10 mouse cellular contexts compared by ENCODE assay signal in the genomic region with DNA sequence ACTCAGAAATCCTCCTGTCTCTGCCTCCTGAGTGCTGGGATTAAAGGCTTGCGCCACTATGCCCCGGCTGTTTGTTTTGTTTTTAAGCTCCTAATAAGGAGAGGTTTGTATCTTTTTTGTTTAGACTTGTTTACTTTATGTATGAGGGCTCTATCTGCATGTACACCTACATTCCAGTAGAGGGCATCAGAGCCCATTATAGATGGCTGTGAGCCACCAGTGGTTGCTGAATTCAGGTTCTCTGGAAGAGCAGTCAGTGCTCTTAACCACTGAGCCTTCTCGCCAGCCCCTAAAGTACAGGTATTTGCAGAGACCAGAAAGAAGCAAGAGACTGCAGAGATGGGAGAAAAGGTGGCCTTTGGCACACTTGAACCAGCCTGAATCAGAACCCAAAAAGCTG. TPM values are rescaled to one million over a fixed set of nuclear protein-coding genes. Genes with fewer than 3 reads are reported as not detected.
A peak's percentile ranks its signal among the peaks of the same experiment; 100 is the strongest.
DNase-seq lines count a peak whose midpoint lies in the region; ATAC-seq and TF ChIP-seq lines count a peak whose summit lies in the region.
"Had no signal": no experiment of that assay in that cellular context is flagged by ENCODE, and none has a peak within 500 bp of the region (broad histone marks: within the 10 kb centered on the region; RNA-seq: fewer than 3 reads in every experiment).

No protein-coding gene starts in this region.

- no peaks in the 10 kb centered on the region for H3K79me2 ChIP-seq in CH12.LX (replicated peaks; ENCODE audit: control insufficient read depth, extremely low read depth, insufficient read depth, poor library complexity, severe bottlenecking)

- no peak overlapping the region for H3K27ac ChIP-seq in kidney, embryonic 15.5 days
- no peak overlapping the region for H3K27ac ChIP-seq in CH12.LX (ENCODE audit: insufficient read depth, low read depth)
- H3K27ac ChIP-seq: lung, embryonic 15.5 days had no signal

- TF ChIP-seq POLR2A in CH12.LX (IDR thresholded peaks at IDR 0.05; ENCODE audit: low read depth, low read length), result no peak

- no peaks in the 10 kb centered on the region for H3K36me3 ChIP-seq in kidney, embryonic 15.5 days
- H3K36me3 ChIP-seq in CH12.LX (replicated peaks in 1 of 2; ENCODE audit: control insufficient read depth in 1 of 2, insufficient read depth in 1 of 2, low read length in 1 of 2), result no peaks in the 10 kb centered on the region
- H3K36me3 ChIP-seq: lung, embryonic 15.5 days had no signal

- 0 out of 2 replicates have a peak, but pooled peaks cover 2% of the 10 kb centered on the region for H3K4me1 ChIP-seq in kidney, embryonic 15.5 days
- peaks cover 0 to 2% of the 10 kb centered on the region in 2 experiments; a peak in 2 of 4 replicates for H3K4me1 ChIP-seq in CH12.LX (ENCODE audit: control insufficient read depth in 1 of 2, insufficient read depth in 2 of 2)
- H3K4me1 ChIP-seq: lung, embryonic 15.5 days had no signal

- no peak for ATAC-seq in kidney, embryonic 15.5 days (replicated peaks; ENCODE audit: low FRiP score)
- peak; percentile 61 for ATAC-seq in neutrophil, adult 5-6 weeks (ENCODE audit: extremely low read depth, insufficient number of reproducible peaks, low FRiP score, poor library complexity, severe bottlenecking)

- DNase-seq in kidney, adult 8-10 months, result peak; percentile 38 to 43
- DNase-seq in CH12.LX (ENCODE audit: extremely low read depth), result peak; percentile 65
- peak; percentile 38 to 42 for DNase-seq in adrenal gland, postnatal 36 days
- DNase-seq in frontal cortex, adult 2 months (ENCODE audit: extremely low spot score in 1 of 2, low spot score in 1 of 2), result peak; percentile 19 to 74
- peak; percentile 61 to 69 for DNase-seq in left cerebral cortex, postnatal 14 days (ENCODE audit: low spot score in 2 of 2)
- no peak for DNase-seq in urinary bladder, postnatal 10 days (ENCODE audit: low spot score)

- 45% methylated on average over 3 of the region's 3 CpGs for WGBS in kidney, embryonic 15.5 days

- peak; percentile 94 for TF ChIP-seq RAD21 in CH12.LX (IDR thresholded peaks at IDR 0.05; ENCODE audit: low read depth, low read length)

- intact Hi-C loops in left cerebral cortex, postnatal 14 days (cut with DNase I), result loop anchor here (5.0 kb wide), 1 partner anchor 155 kb away; no protein-coding TSS in a partner anchor

- TF ChIP-seq EP300 in CH12.LX (IDR thresholded peaks at IDR 0.05; ENCODE audit: low read length), result no peak

- no peak overlapping the region for H3K9ac ChIP-seq in kidney, embryonic 15.5 days
- no peak overlapping the region for H3K9ac ChIP-seq in CH12.LX (ENCODE audit: insufficient read depth, low read depth)
- H3K9ac ChIP-seq: lung, embryonic 15.5 days had no signal

- peaks cover 4% of the 10 kb centered on the region; the same call in 1 of the 2 replicates for H3K27me3 ChIP-seq in kidney, embryonic 15.5 days
- no peaks in the 10 kb centered on the region for H3K27me3 ChIP-seq in CH12.LX (replicated peaks)
- H3K27me3 ChIP-seq: lung, embryonic 15.5 days had no signal

- no peaks in the 10 kb centered on the region for H3K9me3 ChIP-seq in kidney, embryonic 15.5 days (replicated peaks)
- no peaks in the 10 kb centered on the region for H3K9me3 ChIP-seq in CH12.LX (replicated peaks; ENCODE audit: low read length)
- H3K9me3 ChIP-seq: lung, embryonic 15.5 days had no signal

- in situ Hi-C loops in CH12.LX (cut with MboI; ENCODE audit: low pct_ligation_motif_present, low pct_unique_long_range_greater_than_20kb, low sequenced_read_pairs), result loop anchor here (5.0 to 25.0 kb wide), 4 partner anchors 148 to 430 kb away; no protein-coding TSS in a partner anchor

- dilution Hi-C loops in CH12.LX (cut with MboI; ENCODE audit: extremely low pct_ligation_motif_present, extremely low pct_unique_long_range_greater_than_20kb, low sequenced_read_pairs), result no loop called here

- TF ChIP-seq CTCF in CH12.LX (conservative IDR thresholded peaks at IDR 0.05 in 1 of 2, IDR thresholded peaks at IDR 0.05 in 1 of 2; ENCODE audit: low read depth in 2 of 2, low read length in 2 of 2), result peak; percentile 62 to 90

- H3K4me3 ChIP-seq in kidney, embryonic 15.5 days (replicated peaks), result no peak overlapping the region
- no peak overlapping the region for H3K4me3 ChIP-seq in CH12.LX (replicated peaks in 1 of 3; ENCODE audit: low read depth in 2 of 3, low read length in 2 of 3, poor library complexity in 1 of 3)
- H3K4me3 ChIP-seq: erythroblast, embryonic 14.5 days; lung, embryonic 15.5 days had no signal

- H3K4me2 ChIP-seq in kidney, embryonic 15.5 days, result no peak overlapping the region
- H3K4me2 ChIP-seq in CH12.LX (ENCODE audit: insufficient read depth, low read depth, poor library complexity, severe bottlenecking), result no peak overlapping the region; the same call in 1 of the 2 replicates
- H3K4me2 ChIP-seq: lung, embryonic 15.5 days had no signal

TF ChIP-seq in CH12.LX, 34 proteins besides CTCF, POLR2A, EP300 and RAD21:
- TF ChIP-seq ZC3H11A (IDR thresholded peaks at IDR 0.05; ENCODE audit: low read depth, low read length) (peak; percentile 84), TBP (conservative IDR thresholded peaks at IDR 0.05; ENCODE audit: low read depth, low read length) (no peak), JUND (conservative IDR thresholded peaks at IDR 0.05; ENCODE audit: low read depth, low read length) (no peak), RCOR1 (conservative IDR thresholded peaks at IDR 0.05; ENCODE audit: low read depth, low read length) (no peak), SIN3A (IDR thresholded peaks at IDR 0.05; ENCODE audit: low read length) (no peak), SMC3 (IDR thresholded peaks at IDR 0.05; ENCODE audit: low read depth, low read length) (peak; percentile 93), ZNF384 (IDR thresholded peaks at IDR 0.05; ENCODE audit: low read depth, low read length) (no peak), USF2 (conservative IDR thresholded peaks at IDR 0.05; ENCODE audit: low read depth, low read length) (no peak), CHD1 (IDR thresholded peaks at IDR 0.05; ENCODE audit: low read depth, low read length) (no peak)

RNA-seq across cellular contexts. Expression of a gene that starts 46.3 kb away (rescaled TPM):
- polyA plus RNA-seq in kidney, embryonic 15.5 days (2015; fragmentation: Nextera tagmentation; extraction: Ambion mirVana), result 5.7 and 6.2 TPM in 2 replicates
- total RNA-seq in CH12.LX (2012; rRNA removed) (8.1 and 9.1 TPM in 2 replicates), CH12.LX (2014; rRNA removed) (8.0 and 8.3 TPM in 2 replicates)
- 22.7 and 24.0 TPM in 2 replicates for polyA plus RNA-seq in CH12.LX (2012; ENCODE audit: insufficient read length, low read depth)
- total RNA-seq in adrenal gland, postnatal 36 days (2021), result 10 to 100 TPM; 28.9 to 37.4 TPM
- 9.5 and 10.0 TPM in 2 replicates for polyA plus RNA-seq in frontal cortex, adult 2 months (2012; rRNA removed)
- 1 to 10 TPM; 3.7 to 4.0 TPM for total RNA-seq in left cerebral cortex, postnatal 14 days (2021)
- total RNA-seq in neutrophil, adult 5-6 weeks (2017), result 9.5 and 9.8 TPM in 2 replicates
- polyA plus RNA-seq: erythroblast, embryonic 14.5 days had no signal

RNA-seq across cellular contexts. Expression of a gene that starts 52.5 kb away (rescaled TPM):
- 0.13 and 0.49 TPM in 2 replicates for polyA plus RNA-seq in kidney, embryonic 15.5 days (2015; fragmentation: Nextera tagmentation; extraction: Ambion mirVana)
- total RNA-seq in CH12.LX (2012; rRNA removed) (0.04 TPM in 1 of 2 replicates, not detected in the other), CH12.LX (2014; rRNA removed) (not detected in 2 replicates)
- polyA plus RNA-seq in CH12.LX (2012; ENCODE audit: insufficient read length, low read depth), result 0.13 and 0.22 TPM in 2 replicates
- under 1 TPM; 0.13 to 0.17 TPM for total RNA-seq in adrenal gland, postnatal 36 days (2021)
- 0.34 and 0.42 TPM in 2 replicates for polyA plus RNA-seq in frontal cortex, adult 2 months (2012; rRNA removed)
- under 1 TPM in 1 of 2 experiments, not detected in 1; 0.11 TPM for total RNA-seq in left cerebral cortex, postnatal 14 days (2021)
- not detected in 2 replicates for total RNA-seq in neutrophil, adult 5-6 weeks (2017)
- polyA plus RNA-seq: erythroblast, embryonic 14.5 days; lung, embryonic 15.5 days had no signal
